Mouse (Mus musculus) bone marrow, adult 2 months (tissue): ENCODE measurements at regions not wholly inside any gene's neighbourhood (a gene's known extent, or its start where the extent isn't known, plus 50 kb on each side); places are given as distances from the start of the nearest gene placed in this dataset.

Experiments
- H3K27ac ChIP-seq: fragments of 200-500 bp; 2 replicates; pipeline ENCODE4 v1.5.1; 2012; ENCODE audit warnings: low read depth, mild to moderate bottlenecking, control low read depth, inconsistent platforms, low read length; ENCODE audit not compliant: control insufficient read depth, poor library complexity, insufficient read depth
- H3K4me1 ChIP-seq: fragments of 200-500 bp; 2 replicates; pipeline ENCODE4 v1.6.1; 2011; ENCODE audit warnings: low read length; ENCODE audit not compliant: control insufficient read depth, insufficient read depth
- H3K4me3 ChIP-seq: fragments of 200-500 bp; replicated peaks from 2 replicates; pipeline ENCODE3; 2011; ENCODE audit warnings: mild to moderate bottlenecking, low read depth, low read length, control low read depth; ENCODE audit not compliant: control insufficient read depth
- CTCF ChIP-seq: fragments of 200-500 bp; IDR thresholded peaks from 2 replicates; pipeline ENCODE4 v1.5.1; 2011; ENCODE audit warnings: low read length, control low read depth; ENCODE audit not compliant: control insufficient read depth, insufficient read depth
- POLR2A ChIP-seq: fragments of 200-500 bp; IDR thresholded peaks from 2 replicates; pipeline ENCODE4 v1.6.1; 2011; ENCODE audit warnings: low read depth, mild to moderate bottlenecking, control low read depth, low read length, borderline replicate concordance; ENCODE audit not compliant: control insufficient read depth
- WGBS: fragments of 180-500 bp; shearing (Covaris S2); methylation state at CpG from one replicate; pipeline ENCODE4 v1.1.7; 2018; 5-methylcytosine and 5-hydroxymethylcytosine counted together

GRCm38 (mm10) chr9:112722501-112722900 lies 486.8 kb upstream of the Arpp21 start:
- no peaks in the 10 kb centered on the region for H3K4me1 ChIP-seq

GRCm38 (mm10) chr9:112715197-112715762 lies 479.5 kb upstream of the Arpp21 start:
- TF ChIP-seq CTCF (no peak), POLR2A (no peak)
- H3K4me1 ChIP-seq: no peaks in the 10 kb centered on the region
- no peak overlapping the region for H3K27ac ChIP-seq
- no peak overlapping the region for H3K4me3 ChIP-seq
- whole genome bisulfite sequencing: 52% methylated on average over 1 of the region's 1 CpGs

More at GRCm38 (mm10) chr9:112722501-112722900, 486.8 kb upstream of the Arpp21 start:
- Histone ChIP-seq H3K27ac (no peak overlapping the region), H3K4me3 (no peak overlapping the region)
- 87% methylated on average over 4 of the region's 4 CpGs for WGBS
- TF ChIP-seq CTCF (no peak), POLR2A (no peak)

DNA sequence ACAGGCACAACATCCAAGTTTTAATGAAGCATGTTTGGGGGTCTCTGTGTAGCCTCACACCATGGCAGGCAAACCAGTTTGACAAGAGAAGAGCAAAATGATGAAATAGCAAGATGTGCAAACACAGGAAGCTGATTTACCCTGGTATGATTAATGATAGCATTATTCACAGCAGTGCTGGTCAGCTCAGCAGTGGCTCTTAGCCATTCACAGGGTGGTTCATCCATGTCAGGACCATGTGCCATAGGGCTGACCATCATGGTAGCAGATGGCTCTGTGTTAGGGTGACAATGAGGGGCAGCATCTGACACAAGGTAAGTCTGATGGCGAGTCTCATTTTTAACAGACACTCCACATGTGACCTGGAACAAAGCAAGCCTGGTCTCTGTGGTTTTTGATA lies 443.1 kb upstream of the Arpp21 start:
- 56% methylated on average over 1 of the region's 1 CpGs for WGBS
- TF ChIP-seq POLR2A: no peak
- no peak overlapping the region for H3K4me3 ChIP-seq

DNA sequence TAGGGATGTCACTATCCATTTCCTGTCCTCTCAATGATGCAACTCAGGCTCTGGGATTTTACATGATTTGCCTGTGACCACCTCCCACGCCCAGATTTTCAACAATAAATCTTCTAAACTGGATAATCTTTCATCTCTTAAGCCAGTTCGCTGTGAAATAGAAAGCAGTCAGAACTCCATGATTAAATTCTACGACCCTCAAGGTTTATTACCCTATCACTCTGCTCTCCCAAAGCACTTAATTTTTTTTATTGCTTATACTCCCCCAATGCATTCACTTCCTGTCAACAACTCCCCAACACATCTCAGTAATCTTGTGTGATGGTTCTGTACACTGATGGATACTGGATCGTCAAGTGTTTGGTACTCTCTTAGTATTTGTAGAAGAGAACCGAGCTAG lies 439.5 kb upstream of the Arpp21 start:
- Histone ChIP-seq H3K4me1 (no peaks in the 10 kb centered on the region), H3K27ac (no peak overlapping the region), H3K4me3 (no peak overlapping the region)
- no peak for TF ChIP-seq CTCF
- TF ChIP-seq POLR2A: no peak
- WGBS: 56% methylated on average over 5 of the region's 5 CpGs

More for the DNA sequence above, 443.1 kb upstream of the Arpp21 start:
- Histone ChIP-seq H3K4me1 (no peaks in the 10 kb centered on the region), H3K27ac (no peak overlapping the region)
